Mouse (Mus musculus) liver, embryonic 14.5 days (tissue): ENCODE data around the gene Gm10310. TPM values are rescaled to one million over a fixed set of nuclear protein-coding genes. Genes with fewer than 3 reads are reported as not detected.
"Not testable (repeated sequence)": the region's sequence is repeated elsewhere in the genome, so short reads cannot be mapped to it uniquely, and the experiment has no call there.

Source experiments
- ATAC-seq: fragments of 200-750 bp; cut with Nextera tagmentation; 2 replicates; pipeline ENCODE4 v1.8.0; 2017; ENCODE audit warnings: moderate number of reproducible peaks, mild to moderate bottlenecking, moderate library complexity; ENCODE audit not compliant: insufficient read depth
- DNase-seq, 3 experiments: peaks; one replicate each; pipeline ENCODE4 v3.0.0-alpha.2; 2012 to 2013; ENCODE audit warnings: low read depth in 3 of 3, low spot score in 3 of 3
- H3K27ac ChIP-seq: fragments of 300-500 bp; sonication (generic); 2 replicates; pipeline ENCODE4 v1.5.1; 2014; ENCODE audit warnings: moderate library complexity, mild to moderate bottlenecking, control low read depth, inconsistent platforms
- H3K27me3 ChIP-seq: fragments of 300-500 bp; sonication (generic); 2 replicates; pipeline ENCODE4 v1.6.1; 2014; ENCODE audit warnings: mild to moderate bottlenecking, low read length, moderate library complexity; ENCODE audit not compliant: control insufficient read depth, insufficient read depth
- H3K36me3 ChIP-seq: fragments of 300-500 bp; sonication (generic); replicated peaks from 2 replicates; pipeline ENCODE4 v1.6.1; 2014; ENCODE audit warnings: low read depth; ENCODE audit not compliant: control insufficient read depth, insufficient read depth
- H3K4me1 ChIP-seq, 2 experiments: fragments of 200-500 bp in 1 of 2; fragments of 300-500 bp in 1 of 2; sonication (generic) in 1 of 2; replicated peaks; 2 replicates each; pipeline ENCODE4 v1.6.1; 2012 to 2014; ENCODE audit warnings: antibody characterized with exemption in 1 of 2, inconsistent platforms in 1 of 2, low read length in 1 of 2; ENCODE audit not compliant: control insufficient read depth in 2 of 2, insufficient read depth in 2 of 2
- H3K4me2 ChIP-seq: fragments of 300-500 bp; sonication (generic); 2 replicates; pipeline ENCODE4 v1.6.1; 2014; ENCODE audit warnings: low read depth, mild to moderate bottlenecking, control low read depth, moderate library complexity
- H3K4me3 ChIP-seq, 2 experiments: fragments of 200-500 bp in 1 of 2; fragments of 300-500 bp in 1 of 2; sonication (generic) in 1 of 2; 2 replicates each; pipeline ENCODE4 v1.5.1; 2012 to 2014; ENCODE audit warnings: low read depth in 2 of 2, low read length in 2 of 2, mild to moderate bottlenecking in 2 of 2, control low read depth in 1 of 2, inconsistent platforms in 1 of 2, moderate library complexity in 1 of 2; ENCODE audit not compliant: insufficient read depth in 1 of 2
- H3K9ac ChIP-seq: fragments of 300-500 bp; sonication (generic); replicated peaks from 2 replicates; pipeline ENCODE4 v1.6.1; 2014; ENCODE audit warnings: mild to moderate bottlenecking, control low read depth, moderate library complexity
- H3K9me3 ChIP-seq: fragments of 300-500 bp; sonication (generic); 2 replicates; pipeline ENCODE4 v1.6.1; 2016; ENCODE audit warnings: low read length, mixed read lengths; ENCODE audit not compliant: control insufficient read depth
- CTCF ChIP-seq: IDR thresholded peaks from 2 replicates; pipeline ENCODE4 v1.5.1; 2016; ENCODE audit warnings: antibody characterized with exemption, low read depth, control low read depth
- EP300 ChIP-seq: IDR thresholded peaks from 2 replicates; pipeline ENCODE4 v1.6.1; 2016; ENCODE audit warnings: antibody characterized with exemption, low read depth
- WGBS: fragments of 180-500 bp; shearing (Covaris S2); extraction: QIAGEN DNeasy Blood & Tissue Kit; methylation state at CpG from one replicate; pipeline ENCODE4 v1.1.7; 2014; ENCODE audit not compliant: insufficient replicate concordance; 5-methylcytosine and 5-hydroxymethylcytosine counted together
- polyA plus RNA-seq, 2 experiments: library from polyadenylated mRNA; depleted of rRNA in 1 of 2; stranded (reverse) in 1 of 2; unstranded in 1 of 2; fragments of >200 nt; fragmentation: Nextera tagmentation in 1 of 2; extraction: Ambion mirVana in 1 of 2; gene quantifications; 2 replicates each; pipeline versions ENCODE4 v1.2.1 to v1.2.3; 2012 to 2014

The Gm10310 gene
- polyA plus RNA-seq (2012; rRNA removed) (not detected in 2 replicates), polyA plus RNA-seq (2014; fragmentation: Nextera tagmentation; extraction: Ambion mirVana) (not detected in 2 replicates)

GRCm38 (mm10) chr10:129984962-129985361 lies at the start of gene Gm10310:
Gene Gm10310 (minus strand): TSS chr10:129985062.
- DNase-seq, H3K4me1 ChIP-seq, H3K4me2 ChIP-seq, H3K9me3 ChIP-seq, H3K27me3 ChIP-seq, H3K27ac ChIP-seq, ATAC-seq, H3K36me3 ChIP-seq, H3K4me3 ChIP-seq, H3K9ac ChIP-seq: not testable (repeated sequence)
- no CpG with 5 or more reads among the region's 1 CpGs for WGBS

GRCm38 (mm10) chr10:130030048-130030447 lies 45.2 kb upstream of the Gm10310 start, which contains the start of gene Olfr821:
Gene Olfr821 (plus strand): TSS chr10:130030348.
- Histone ChIP-seq H3K27me3 (no peaks in the 10 kb centered on the region), H3K4me2 (no peak within 1 kb of the TSS), H3K4me1 (no peaks in the 10 kb centered on the region), H3K9ac (no peak within 1 kb of the TSS), H3K9me3 (no peaks in the 10 kb centered on the region), H3K36me3 (no peaks in the 10 kb centered on the region), H3K4me3 (no peak within 1 kb of the TSS), H3K27ac (no peak within 1 kb of the TSS)
- TF ChIP-seq CTCF (no peak), EP300 (no peak)
- DNase-seq: no peak
- ATAC-seq: no peak

- Histone ChIP-seq H3K9ac (no peak within 1 kb of the TSS), H3K36me3 (no peaks in the 10 kb centered on the region), H3K4me1 (no peaks in the 10 kb centered on the region), H3K4me2 (no peak within 1 kb of the TSS), H3K9me3 (no peaks in the 10 kb centered on the region), H3K4me3 (no peak within 1 kb of the TSS), H3K27me3 (no peaks in the 10 kb centered on the region), H3K27ac (no peak within 1 kb of the TSS)
- ATAC-seq (no peak), DNase-seq (no peak)
- TF ChIP-seq CTCF (no peak), EP300 (no peak)
Measured at GRCm38 (mm10) chr10:130012321-130012720, 27.5 kb upstream of the Gm10310 start, which contains the start of gene Olfr820. Gene Olfr820 (plus strand): TSS chr10:130012621.

GRCm38 (mm10) chr10:130005366-130005765 lies 20.5 kb upstream of the Gm10310 start:
- not testable (repeated sequence) for H3K27me3 ChIP-seq, H3K27ac ChIP-seq, H3K36me3 ChIP-seq, H3K4me2 ChIP-seq, H3K9ac ChIP-seq, DNase-seq, H3K4me1 ChIP-seq, H3K9me3 ChIP-seq, H3K4me3 ChIP-seq, ATAC-seq
- 63% methylated on average over 4 of the region's 4 CpGs for WGBS

GRCm38 (mm10) chr10:130004104-130004503 lies 19.2 kb upstream of the Gm10310 start:
- H3K4me2 ChIP-seq, H3K36me3 ChIP-seq, H3K4me3 ChIP-seq, H3K27me3 ChIP-seq, H3K9me3 ChIP-seq, H3K4me1 ChIP-seq, H3K9ac ChIP-seq, ATAC-seq, H3K27ac ChIP-seq, DNase-seq: not testable (repeated sequence)
- WGBS: 61% methylated on average over 4 of the region's 4 CpGs

GRCm38 (mm10) chr10:129981867-129982266 lies 3.0 kb downstream of the Gm10310 start:
- H3K4me2 ChIP-seq, H3K9me3 ChIP-seq, H3K27me3 ChIP-seq, H3K9ac ChIP-seq, H3K4me1 ChIP-seq, H3K36me3 ChIP-seq, H3K4me3 ChIP-seq, ATAC-seq, H3K27ac ChIP-seq, DNase-seq: not testable (repeated sequence)
- no CpG with 5 or more reads among the region's 3 CpGs for WGBS

- H3K27ac ChIP-seq, H3K36me3 ChIP-seq, H3K27me3 ChIP-seq, H3K4me1 ChIP-seq, ATAC-seq, H3K9me3 ChIP-seq, H3K4me3 ChIP-seq, DNase-seq, H3K4me2 ChIP-seq, H3K9ac ChIP-seq: not testable (repeated sequence)
- no CpG with 5 or more reads among the region's 2 CpGs for WGBS
Measured at GRCm38 (mm10) chr10:129976040-129976439, 8.8 kb downstream of the Gm10310 start, which contains the start of gene Olfr247. Gene Olfr247 (minus strand): TSS chr10:129976140.

- not testable (repeated sequence) for H3K4me1 ChIP-seq, H3K27ac ChIP-seq, H3K27me3 ChIP-seq, H3K4me2 ChIP-seq, ATAC-seq, H3K9me3 ChIP-seq, H3K9ac ChIP-seq, DNase-seq, H3K4me3 ChIP-seq, H3K36me3 ChIP-seq
- WGBS: no CpG with 5 or more reads among the region's 3 CpGs
Measured at GRCm38 (mm10) chr10:129972994-129973393, 11.9 kb downstream of the Gm10310 start.
